14 mouse cellular contexts compared by ENCODE assay signal in the genomic region with DNA sequence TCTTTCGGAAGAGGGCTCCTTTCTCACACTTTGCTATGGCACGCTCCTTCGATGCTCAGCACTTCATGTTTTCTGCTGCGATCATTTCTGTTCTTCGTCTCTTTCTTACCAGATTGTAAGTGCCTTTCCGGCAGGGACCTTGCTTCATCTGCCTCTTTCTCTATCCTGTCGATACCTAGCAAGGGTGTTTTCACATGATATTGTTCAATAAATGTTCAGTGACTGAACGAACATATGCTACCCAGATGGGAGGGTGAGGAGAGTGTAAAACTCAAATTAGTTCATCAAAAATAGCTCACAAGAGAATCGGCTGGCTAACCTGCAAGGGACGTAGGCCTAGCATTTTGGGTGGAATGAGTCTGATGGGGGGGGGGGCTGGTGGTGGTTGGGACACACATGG.
"Had no signal": no experiment of that assay in that cellular context is flagged by ENCODE, and none has a peak within 500 bp of the region (broad histone marks: within the 10 kb centered on the region; RNA-seq: fewer than 3 reads in every experiment).

No protein-coding gene starts in this region.

- H3K4me3 ChIP-seq: liver, embryonic 15.5 days; myocyte; neural tube, embryonic 15.5 days had no signal

- H3K9ac ChIP-seq: liver, embryonic 15.5 days; neural tube, embryonic 15.5 days had no signal

- H3K27me3 ChIP-seq: liver, embryonic 15.5 days; neural tube, embryonic 15.5 days had no signal

- H3K4me1 ChIP-seq: liver, embryonic 15.5 days had no signal

- DNase-seq: kidney, adult 18-20 months; kidney, postnatal 14 days; layer of hippocampus, postnatal 36 days; left cerebral cortex, postnatal 4 days; lung, adult 2 months; lung, postnatal 36 days; midbrain, embryonic 14.5 days; right cerebral cortex, adult 18-20 months; right cerebral cortex, postnatal 25 days had no signal

- H3K4me2 ChIP-seq: liver, embryonic 11.5 days; liver, embryonic 15.5 days; neural tube, embryonic 15.5 days had no signal

- H3K36me3 ChIP-seq: liver, embryonic 15.5 days; neural tube, embryonic 15.5 days had no signal

- H3K9me3 ChIP-seq: liver, embryonic 15.5 days; neural tube, embryonic 15.5 days had no signal

- ATAC-seq: lung, postnatal 0 days had no signal

- H3K27ac ChIP-seq: liver, embryonic 15.5 days; neural tube, embryonic 15.5 days had no signal
